Mouse (Mus musculus) yolk sac, embryonic 10.5 days (tissue): ENCODE data around the gene Ndufb4.

Experiments
- DNase-seq: peaks from one replicate; pipeline ENCODE4 v3.0.0-alpha.2; 2017; ENCODE audit warnings: low spot score

Gene Ndufb4

DNA sequence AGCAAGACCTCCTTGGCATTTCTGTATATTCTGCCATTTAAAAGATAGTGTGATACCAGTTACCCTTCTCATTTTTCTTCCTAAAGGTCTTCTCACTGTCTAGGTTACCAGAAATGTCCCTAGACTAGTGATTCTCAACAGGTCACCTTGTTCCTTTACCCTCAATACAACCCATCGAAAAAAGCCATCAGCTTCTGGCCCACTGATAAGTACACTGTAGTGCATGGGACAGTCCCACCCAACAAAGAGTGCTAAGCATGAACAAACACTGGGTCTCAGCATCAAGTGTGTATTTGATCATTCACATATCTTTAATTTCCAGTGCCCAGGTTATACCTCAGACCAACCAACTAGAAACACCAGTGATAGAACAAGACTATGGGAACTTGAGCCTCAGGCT is 19.2 kb downstream of the Ndufb4 start:
- DNase-seq, result no peak

DNA sequence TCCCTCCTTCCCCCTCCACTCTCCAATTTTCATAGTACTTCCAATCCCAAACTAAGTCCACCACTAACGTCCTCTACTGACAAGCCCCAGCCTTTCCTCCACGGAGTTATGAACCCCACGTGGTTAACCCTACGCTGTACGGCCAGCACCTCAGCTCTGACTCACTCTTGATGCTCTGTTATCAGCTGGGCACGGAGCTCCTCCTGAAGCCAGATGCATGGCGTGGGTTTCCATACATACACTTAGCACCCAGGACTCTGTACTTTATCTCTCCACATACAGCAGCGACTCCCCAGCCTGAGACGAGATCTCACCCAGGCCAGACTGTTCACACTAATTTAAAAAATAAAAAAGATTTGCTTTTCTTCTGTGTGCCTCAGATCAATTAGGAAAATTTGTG is 19.7 kb downstream of the Ndufb4 start:
- no peak for DNase-seq

DNA sequence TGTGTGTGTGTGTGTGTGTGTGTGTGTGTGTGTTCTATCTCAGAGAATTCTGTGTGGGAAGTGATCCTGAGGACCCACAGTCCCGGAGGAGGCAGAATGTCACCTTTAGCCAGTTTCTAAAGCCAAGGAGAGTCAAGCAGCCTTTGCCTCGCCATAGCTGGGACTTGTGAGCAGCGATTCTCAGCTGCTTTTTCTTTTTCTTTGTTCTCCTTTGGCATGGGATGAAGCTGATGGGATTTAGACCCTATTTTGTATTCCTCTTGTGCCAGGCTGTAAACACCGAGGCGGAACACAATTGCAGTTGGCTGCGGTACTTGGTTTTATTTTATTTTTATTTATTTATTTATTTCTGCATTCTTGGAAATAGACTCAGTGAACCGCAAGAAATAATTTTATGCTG is 25.2 kb downstream of the Ndufb4 start:
- DNase-seq, result no peak

DNA sequence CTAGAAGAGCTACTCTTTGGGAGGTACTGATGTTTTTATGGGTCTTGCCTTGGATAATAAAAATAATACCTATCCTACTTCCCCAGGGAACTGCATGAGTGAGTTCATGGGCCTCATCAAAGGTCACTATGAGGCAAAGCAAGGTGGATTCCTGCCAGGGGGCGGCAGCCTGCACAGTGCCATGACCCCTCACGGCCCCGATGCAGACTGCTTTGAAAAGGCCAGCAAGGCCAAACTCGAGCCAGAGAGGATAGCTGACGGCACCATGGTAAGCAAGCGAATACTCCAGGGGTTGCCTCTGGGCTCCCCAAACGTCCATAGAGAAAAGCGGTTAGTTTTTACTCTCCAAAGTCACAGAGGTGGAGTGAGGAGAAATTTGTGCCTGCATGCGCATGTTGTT is 25.9 kb downstream of the Ndufb4 start:
- DNase-seq, result no peak

DNA sequence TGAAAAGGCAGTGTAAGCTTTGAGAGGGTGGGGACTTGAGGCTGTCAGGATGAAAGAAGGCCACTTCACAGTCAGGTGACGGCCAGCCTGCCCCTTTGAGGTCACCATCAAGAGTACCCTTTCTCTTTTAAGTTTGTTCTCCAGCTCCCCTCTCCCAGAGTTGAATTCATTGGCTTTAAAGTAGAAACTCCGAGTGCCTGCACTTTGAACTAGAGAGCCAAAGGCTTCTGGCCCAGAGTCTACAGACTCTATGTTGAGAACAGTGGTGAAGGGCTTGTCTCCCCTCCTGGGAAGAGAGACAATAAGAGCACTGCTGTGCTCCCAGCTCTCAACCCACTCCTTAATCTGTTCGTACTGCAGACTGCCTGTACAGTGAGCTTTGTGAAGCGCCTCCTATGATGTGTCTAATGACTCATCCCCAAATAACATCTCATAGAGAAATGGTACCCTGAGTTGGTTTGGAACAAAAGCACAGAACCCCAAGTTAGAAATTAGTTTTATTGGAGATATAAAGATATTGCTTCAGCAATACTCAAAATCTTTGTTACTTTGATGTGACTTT is 27.8 kb downstream of the Ndufb4 start:
- DNase-seq, result no peak

DNA sequence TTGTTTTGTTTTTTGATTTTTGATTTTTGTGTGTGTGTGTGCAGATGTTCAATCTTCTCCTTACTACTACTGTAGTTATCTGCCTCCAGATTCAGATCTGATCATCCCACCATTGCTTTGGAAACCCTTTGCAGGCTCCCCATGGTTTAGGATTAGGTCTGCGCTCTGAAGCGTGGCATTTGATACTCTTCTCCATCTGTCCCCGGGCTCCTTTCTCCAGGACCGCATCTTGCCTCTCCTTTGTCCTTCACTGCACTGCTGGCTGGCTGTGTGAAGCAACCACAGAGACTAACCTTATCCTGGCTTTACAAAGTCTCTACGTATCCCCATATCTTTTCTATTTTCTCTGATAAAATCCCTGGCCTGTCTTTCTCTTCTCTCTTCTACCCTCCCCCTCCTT is 31.3 kb downstream of the Ndufb4 start:
- no peak for DNase-seq

DNA sequence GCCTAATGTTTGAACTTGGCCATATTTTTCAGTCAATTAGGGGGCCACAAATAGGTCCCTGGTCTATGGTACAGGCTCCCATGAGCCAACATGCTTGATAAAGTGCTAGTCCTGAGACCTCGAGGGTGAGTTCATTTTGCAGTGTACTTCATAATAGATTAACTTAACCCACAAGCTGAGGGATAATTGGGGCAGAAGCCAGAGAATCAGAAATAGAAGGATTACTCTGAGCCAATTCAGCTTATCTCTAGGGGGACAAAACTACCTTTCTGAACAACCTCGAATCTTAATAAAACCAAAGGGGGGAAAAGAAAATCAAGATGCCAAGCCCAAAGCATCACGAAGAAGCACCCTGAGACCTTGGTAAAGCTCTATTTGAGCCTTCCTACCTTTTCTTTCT is 31.9 kb downstream of the Ndufb4 start:
- DNase-seq, result no peak

DNA sequence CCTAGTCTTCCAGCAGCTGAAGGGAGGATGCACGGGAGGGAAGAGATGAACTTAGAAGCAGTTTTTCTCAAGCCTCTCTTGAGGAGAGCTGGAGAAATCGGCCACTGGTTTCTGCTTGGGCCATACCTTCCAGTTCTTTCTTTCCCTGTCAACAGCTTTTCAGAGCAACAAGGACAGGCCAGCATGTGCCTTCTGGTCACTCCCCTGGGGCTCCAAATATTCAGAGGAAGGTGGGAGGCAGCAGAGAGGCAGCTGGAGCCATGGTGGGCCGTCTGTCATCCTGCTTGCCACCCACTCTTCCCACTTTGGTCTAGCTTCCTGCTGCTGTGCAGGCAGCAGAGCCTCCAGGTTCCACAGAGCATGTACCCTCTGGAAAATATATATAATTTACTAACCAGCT is 36.6 kb downstream of the Ndufb4 start:
- no peak for DNase-seq

DNA sequence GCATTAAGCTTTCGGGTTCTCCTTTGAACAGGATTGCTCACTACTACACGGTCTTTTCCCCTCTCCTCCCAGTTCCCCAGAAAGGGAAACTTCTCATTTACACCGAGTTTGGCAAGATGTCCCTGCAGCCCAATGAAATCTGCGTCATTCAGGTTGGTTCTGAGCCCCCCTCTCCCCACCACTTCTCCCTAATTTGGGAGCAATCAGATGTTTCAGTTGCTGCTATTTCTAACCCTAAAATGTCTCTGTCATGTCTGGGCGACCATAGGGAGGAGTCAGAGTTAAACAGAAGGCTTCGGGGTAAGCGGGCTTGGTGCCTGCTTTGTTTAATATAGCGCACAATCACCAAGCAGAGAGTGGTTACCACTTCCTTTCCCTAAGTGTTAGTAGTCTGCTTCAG is 38.1 kb downstream of the Ndufb4 start:
- DNase-seq, result no peak

DNA sequence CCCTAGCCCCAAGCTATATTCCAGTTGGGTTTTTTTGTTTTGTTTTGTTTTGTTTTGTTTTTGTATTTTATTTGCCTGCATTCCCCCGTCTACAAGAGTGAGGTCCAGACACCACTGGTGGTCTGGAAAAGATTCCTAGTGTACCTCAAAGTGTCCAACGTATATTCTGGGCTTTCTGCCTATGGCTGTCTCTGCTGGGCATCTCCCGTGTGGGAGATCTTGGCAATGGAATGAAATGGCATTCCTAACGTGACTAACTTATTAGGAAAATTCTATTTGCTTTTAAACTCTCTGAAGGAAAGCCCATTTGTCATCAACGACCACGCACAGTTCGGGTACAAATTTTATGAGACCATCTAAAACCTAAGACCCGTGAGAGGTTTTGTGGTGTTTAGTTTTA is 38.8 kb downstream of the Ndufb4 start:
- no peak for DNase-seq

DNA sequence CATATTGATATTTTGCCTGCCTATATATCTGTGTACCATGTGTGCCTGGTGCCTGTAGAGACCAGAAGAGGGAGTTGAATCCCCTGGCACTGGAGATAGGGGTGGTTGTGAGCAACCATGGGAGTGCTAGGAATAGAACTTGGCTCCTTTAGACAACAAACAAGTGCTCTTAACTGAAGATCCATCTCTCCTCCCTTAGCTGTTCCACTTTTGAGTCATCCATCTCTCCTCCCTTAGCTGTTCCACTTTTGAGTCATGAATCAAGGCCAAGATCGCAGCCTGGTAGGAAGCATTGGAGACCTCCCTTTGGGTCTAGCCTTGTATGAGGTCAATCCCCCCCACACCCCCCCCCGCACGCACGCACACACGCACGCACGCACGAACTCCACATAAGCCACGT is 39.7 kb downstream of the Ndufb4 start:
- DNase-seq, result no peak

DNA sequence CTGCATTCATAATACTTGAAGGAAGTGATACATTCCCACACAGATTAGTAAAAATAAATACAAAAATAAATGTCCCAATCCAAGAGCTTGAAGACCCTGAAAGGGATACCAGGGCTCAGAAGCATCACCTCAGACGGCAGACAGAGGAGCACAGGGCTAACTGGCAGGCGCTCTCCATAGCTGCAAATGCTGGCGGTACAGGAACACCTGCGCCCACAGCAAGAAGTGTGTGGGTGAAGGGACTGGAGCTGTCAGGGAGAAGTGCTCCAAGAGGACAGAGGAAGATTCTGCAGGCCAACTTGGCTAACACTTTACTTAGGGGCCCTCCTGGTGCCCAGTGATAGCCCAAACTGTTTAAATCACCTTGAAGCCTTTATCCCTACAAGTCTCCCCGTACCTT is 42.2 kb downstream of the Ndufb4 start:
- no peak for DNase-seq

DNA sequence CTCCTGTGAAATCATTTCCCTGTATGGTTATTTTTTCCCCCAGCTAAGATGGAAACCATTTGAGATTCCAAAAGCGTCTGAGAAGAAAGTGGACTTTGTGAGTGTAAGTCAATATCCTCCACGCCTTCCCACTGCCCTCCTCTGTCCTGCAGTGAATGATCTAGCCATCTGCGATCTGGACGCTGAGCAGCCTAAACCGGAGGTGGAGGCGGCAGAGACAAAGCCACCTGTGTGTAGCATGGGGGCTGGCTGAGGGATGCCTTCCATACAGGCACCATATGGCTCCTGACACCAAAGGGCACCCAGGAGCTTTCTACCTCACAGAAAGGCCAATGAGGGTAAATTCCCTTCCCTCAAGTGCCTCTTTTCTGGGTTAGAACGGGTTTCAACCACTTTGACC is 43.2 kb downstream of the Ndufb4 start:
- no peak for DNase-seq

DNA sequence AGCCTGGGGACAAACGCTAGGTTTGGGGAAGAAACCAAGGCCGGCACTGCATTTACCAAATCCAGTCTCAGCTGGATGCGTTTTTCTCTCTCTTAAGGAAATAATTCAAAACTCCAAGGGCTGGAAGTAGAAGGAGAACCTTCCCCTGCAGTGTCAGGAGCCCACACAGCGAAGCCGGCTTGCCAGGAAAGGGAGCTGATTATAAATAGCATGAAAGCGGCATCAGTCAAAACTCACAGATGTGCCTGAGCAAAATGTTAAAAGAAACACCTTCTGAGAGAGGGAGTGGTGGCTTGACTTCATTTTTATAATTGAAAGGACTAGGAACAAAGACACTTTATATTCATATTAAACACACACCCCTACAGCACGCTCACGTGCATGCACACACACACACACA is 43.9 kb downstream of the Ndufb4 start:
- DNase-seq, result no peak

DNA sequence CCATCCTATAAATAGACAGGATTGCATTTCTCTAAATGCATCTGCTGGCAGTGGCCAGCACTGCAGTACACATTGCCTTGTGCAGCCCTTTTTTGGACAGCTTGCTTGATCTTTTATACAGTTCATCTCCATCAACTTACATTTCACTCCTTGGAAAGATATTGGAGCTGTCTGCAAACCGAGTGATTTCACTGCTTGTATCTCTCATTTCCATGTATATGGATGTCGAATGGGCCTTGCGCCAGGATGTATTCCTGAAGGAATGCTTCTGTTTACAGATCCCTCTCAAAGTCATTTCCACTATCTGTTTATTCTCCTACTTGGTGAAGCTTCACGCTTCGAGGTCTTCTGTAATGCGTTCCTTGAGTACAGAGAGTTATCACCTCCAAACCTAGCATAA is 50.0 kb downstream of the Ndufb4 start:
- no peak for DNase-seq

DNA sequence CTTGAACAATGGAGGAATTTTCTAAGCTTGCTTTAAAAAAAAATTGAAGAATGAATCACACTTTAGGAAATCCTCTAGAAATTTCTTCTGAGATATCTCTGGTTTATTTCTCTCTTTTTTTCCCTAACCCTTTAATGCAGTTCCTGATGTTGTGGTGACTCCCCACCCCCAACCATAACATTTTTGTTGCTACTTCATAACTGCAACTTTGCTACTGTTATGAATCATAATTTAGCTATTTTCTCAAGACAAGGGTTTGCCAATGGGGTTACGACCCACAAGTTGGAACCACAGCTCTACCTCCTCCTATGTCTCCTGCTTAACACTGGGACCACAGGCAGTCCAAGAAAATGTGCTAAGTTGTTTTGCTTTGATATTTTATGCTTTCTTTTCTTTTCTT is 50.8 kb downstream of the Ndufb4 start:
- no peak for DNase-seq

DNA sequence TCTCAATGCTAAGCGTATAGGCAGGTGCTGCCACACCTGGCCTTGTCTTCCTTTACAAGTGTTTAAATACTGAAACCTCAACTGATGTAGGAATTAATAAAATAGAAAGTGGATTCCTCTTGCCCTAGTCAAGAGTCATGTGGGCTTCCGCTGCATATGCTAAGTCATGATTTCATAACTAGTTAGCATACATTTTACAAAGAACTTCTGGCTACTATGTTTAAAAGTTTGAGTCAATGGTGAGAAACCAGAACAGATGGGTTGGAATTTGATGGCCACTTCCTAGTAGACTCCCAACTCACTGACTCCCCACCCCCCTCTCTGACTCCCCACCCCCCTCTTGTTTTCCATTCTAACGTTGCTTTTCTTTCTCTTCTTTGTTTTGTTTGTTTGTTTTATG is 54.9 kb downstream of the Ndufb4 start:
- no peak for DNase-seq

DNA sequence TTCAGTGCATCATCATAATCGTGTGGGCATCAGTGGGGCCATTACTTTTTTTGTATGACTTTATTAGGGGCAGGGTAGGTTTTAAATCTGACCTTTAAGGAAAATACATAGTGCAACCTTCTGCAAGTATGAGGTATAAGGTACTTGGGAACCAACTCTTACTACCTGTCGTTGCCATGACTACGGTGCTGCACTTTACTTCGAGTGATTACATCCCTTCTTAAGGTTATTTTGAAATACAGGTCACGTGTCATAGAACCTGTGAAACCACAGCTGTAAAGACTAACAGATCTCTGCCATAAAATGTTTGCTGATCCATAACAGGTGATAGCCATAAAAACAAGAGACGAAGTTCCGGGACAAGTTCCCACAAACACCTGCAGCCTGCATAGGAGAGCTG is 55.8 kb downstream of the Ndufb4 start:
- no peak for DNase-seq

DNA sequence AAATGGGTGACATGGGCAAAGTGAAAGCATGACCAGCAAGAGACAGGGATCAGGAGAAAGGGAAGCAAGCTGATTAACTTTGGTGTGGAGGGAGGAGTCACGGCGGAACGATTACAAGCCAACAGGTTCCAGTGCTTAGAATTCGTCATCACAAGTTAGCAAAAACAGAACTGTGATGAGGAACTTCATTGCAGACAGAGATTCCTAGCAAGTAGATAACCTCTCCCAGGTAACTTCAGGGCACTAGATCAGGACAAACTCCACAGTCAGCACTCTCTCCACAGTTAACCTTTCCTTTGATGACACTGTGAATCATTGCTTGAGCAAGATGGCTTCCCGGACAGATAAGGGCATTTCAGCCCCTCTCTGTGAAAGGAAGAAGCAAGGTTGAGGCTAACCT is 56.8 kb downstream of the Ndufb4 start:
- DNase-seq, result peak; percentile 77
